Mouse (Mus musculus): ENCODE measurements at regions not wholly inside any gene's neighbourhood (a gene's known extent, or its start where the extent isn't known, plus 50 kb on each side); places are given as distances from the start of the nearest gene placed in this dataset.

- TF ChIP-seq CTCF (IDR thresholded peaks at IDR 0.05; ENCODE audit: low read depth): no peak
- 54% methylated on average over 12 of the region's 12 CpGs for WGBS
- no peak overlapping the region for H3K4me3 ChIP-seq (ENCODE audit: low read depth, low read length)
- no peaks in the 10 kb centered on the region for H3K27me3 ChIP-seq (replicated peaks; ENCODE audit: control insufficient read depth, insufficient read depth, low read length)
- H3K36me3 ChIP-seq (ENCODE audit: control insufficient read depth, insufficient read depth): no peaks in the 10 kb centered on the region
- H3K27ac ChIP-seq (ENCODE audit: low read depth, low read length): no peak overlapping the region
- no peak for ATAC-seq
- no peak overlapping the region for H3K4me2 ChIP-seq (replicated peaks; ENCODE audit: low read depth)
- H3K9ac ChIP-seq (ENCODE audit: low read depth, low read length): no peak overlapping the region
- H3K4me1 ChIP-seq (replicated peaks; ENCODE audit: control insufficient read depth, insufficient read depth, low read length): no peaks in the 10 kb centered on the region
- H3K9me3 ChIP-seq (ENCODE audit: control insufficient read depth): no peaks in the 10 kb centered on the region
Observed at GRCm38 (mm10) chr12:68996740-68997139, 162.2 kb downstream of the Rps29 start.

- no peak for TF ChIP-seq CTCF (IDR thresholded peaks at IDR 0.05; ENCODE audit: low read depth)
- no peaks in the 10 kb centered on the region for H3K36me3 ChIP-seq (ENCODE audit: control insufficient read depth, insufficient read depth)
- 79% methylated on average over 4 of the region's 4 CpGs for WGBS
- no peak overlapping the region for H3K4me2 ChIP-seq (replicated peaks; ENCODE audit: low read depth)
- no peaks in the 10 kb centered on the region for H3K27me3 ChIP-seq (replicated peaks; ENCODE audit: control insufficient read depth, insufficient read depth, low read length)
- no peak overlapping the region for H3K4me3 ChIP-seq (ENCODE audit: low read depth, low read length)
- no peaks in the 10 kb centered on the region for H3K9me3 ChIP-seq (ENCODE audit: control insufficient read depth)
- no peak overlapping the region for H3K27ac ChIP-seq (ENCODE audit: low read depth, low read length)
- no peaks in the 10 kb centered on the region for H3K4me1 ChIP-seq (replicated peaks; ENCODE audit: control insufficient read depth, insufficient read depth, low read length)
- H3K9ac ChIP-seq (ENCODE audit: low read depth, low read length): no peak overlapping the region
- ATAC-seq: no peak
Observed at GRCm38 (mm10) chr12:68980640-68981039, 178.3 kb downstream of the Rps29 start.

GRCm38 (mm10) chr12:68980173-68980572 lies 178.8 kb downstream of the Rps29 start:
- no peak overlapping the region for H3K4me2 ChIP-seq (replicated peaks; ENCODE audit: low read depth)
- 46% methylated on average over 4 of the region's 4 CpGs for WGBS

GRCm38 (mm10) chr12:68979232-68979631 lies 179.8 kb downstream of the Rps29 start:
- Histone ChIP-seq H3K4me3 (ENCODE audit: low read depth, low read length) (no peak overlapping the region), H3K9me3 (ENCODE audit: control insufficient read depth) (no peaks in the 10 kb centered on the region), H3K27ac (ENCODE audit: low read depth, low read length) (no peak overlapping the region), H3K9ac (ENCODE audit: low read depth, low read length) (no peak overlapping the region), H3K4me1 (replicated peaks; ENCODE audit: control insufficient read depth, insufficient read depth, low read length) (no peaks in the 10 kb centered on the region), H3K4me2 (replicated peaks; ENCODE audit: low read depth) (no peak overlapping the region), H3K27me3 (replicated peaks; ENCODE audit: control insufficient read depth, insufficient read depth, low read length) (no peaks in the 10 kb centered on the region), H3K36me3 (ENCODE audit: control insufficient read depth, insufficient read depth) (no peaks in the 10 kb centered on the region)
- ATAC-seq: no peak
- WGBS: 60% methylated on average over 3 of the region's 3 CpGs
- TF ChIP-seq CTCF (IDR thresholded peaks at IDR 0.05; ENCODE audit: low read depth): no peak

More at GRCm38 (mm10) chr12:68980173-68980572, 178.8 kb downstream of the Rps29 start:
- H3K4me3 ChIP-seq (ENCODE audit: low read depth, low read length): no peak overlapping the region
- H3K27ac ChIP-seq (ENCODE audit: low read depth, low read length): no peak overlapping the region
- TF ChIP-seq CTCF (IDR thresholded peaks at IDR 0.05; ENCODE audit: low read depth): no peak
- no peaks in the 10 kb centered on the region for H3K9me3 ChIP-seq (ENCODE audit: control insufficient read depth)
- no peaks in the 10 kb centered on the region for H3K4me1 ChIP-seq (replicated peaks; ENCODE audit: control insufficient read depth, insufficient read depth, low read length)
- no peaks in the 10 kb centered on the region for H3K36me3 ChIP-seq (ENCODE audit: control insufficient read depth, insufficient read depth)
- no peak for ATAC-seq
- H3K27me3 ChIP-seq (replicated peaks; ENCODE audit: control insufficient read depth, insufficient read depth, low read length): no peaks in the 10 kb centered on the region
- no peak overlapping the region for H3K9ac ChIP-seq (ENCODE audit: low read depth, low read length)

- Histone ChIP-seq H3K27me3 (replicated peaks; ENCODE audit: control insufficient read depth, insufficient read depth, low read length) (no peaks in the 10 kb centered on the region), H3K4me2 (replicated peaks; ENCODE audit: low read depth) (no peak overlapping the region), H3K4me1 (replicated peaks; ENCODE audit: control insufficient read depth, insufficient read depth, low read length) (no peaks in the 10 kb centered on the region), H3K4me3 (ENCODE audit: low read depth, low read length) (no peak overlapping the region), H3K9ac (ENCODE audit: low read depth, low read length) (no peak overlapping the region), H3K9me3 (ENCODE audit: control insufficient read depth) (no peaks in the 10 kb centered on the region), H3K27ac (ENCODE audit: low read depth, low read length) (no peak overlapping the region), H3K36me3 (ENCODE audit: control insufficient read depth, insufficient read depth) (no peaks in the 10 kb centered on the region)
- ATAC-seq: no peak
- TF ChIP-seq CTCF (IDR thresholded peaks at IDR 0.05; ENCODE audit: low read depth): no peak
- WGBS: 65% methylated on average over 4 of the region's 4 CpGs
Observed at GRCm38 (mm10) chr12:68977276-68977675, 181.7 kb downstream of the Rps29 start.

GRCm38 (mm10) chr12:68947240-68947639 lies 211.7 kb downstream of the Rps29 start:
- no peak for ATAC-seq
- H3K4me1 ChIP-seq (replicated peaks; ENCODE audit: control insufficient read depth, insufficient read depth, low read length): no peaks in the 10 kb centered on the region
- H3K36me3 ChIP-seq (ENCODE audit: control insufficient read depth, insufficient read depth): no peaks in the 10 kb centered on the region
- no peak for TF ChIP-seq CTCF (IDR thresholded peaks at IDR 0.05; ENCODE audit: low read depth)
- H3K9ac ChIP-seq (ENCODE audit: low read depth, low read length): no peak overlapping the region
- H3K4me3 ChIP-seq (ENCODE audit: low read depth, low read length): no peak overlapping the region
- H3K9me3 ChIP-seq (ENCODE audit: control insufficient read depth): no peaks in the 10 kb centered on the region
- H3K4me2 ChIP-seq (replicated peaks; ENCODE audit: low read depth): no peak overlapping the region
- whole genome bisulfite sequencing: 77% methylated on average over 2 of the region's 2 CpGs
- H3K27me3 ChIP-seq (replicated peaks; ENCODE audit: control insufficient read depth, insufficient read depth, low read length): no peaks in the 10 kb centered on the region
- H3K27ac ChIP-seq (ENCODE audit: low read depth, low read length): no peak overlapping the region

GRCm38 (mm10) chr12:68910590-68910989 lies 248.4 kb downstream of the Rps29 start:
- ATAC-seq: no peak
- H3K27me3 ChIP-seq (replicated peaks; ENCODE audit: control insufficient read depth, insufficient read depth, low read length): no peaks in the 10 kb centered on the region
- 36% methylated on average over 6 of the region's 6 CpGs for WGBS
- H3K4me1 ChIP-seq (replicated peaks; ENCODE audit: control insufficient read depth, insufficient read depth, low read length): no peaks in the 10 kb centered on the region
- no peak overlapping the region for H3K9ac ChIP-seq (ENCODE audit: low read depth, low read length)
- H3K4me2 ChIP-seq (replicated peaks; ENCODE audit: low read depth): no peak overlapping the region
- no peak for TF ChIP-seq CTCF (IDR thresholded peaks at IDR 0.05; ENCODE audit: low read depth)
- H3K9me3 ChIP-seq (ENCODE audit: control insufficient read depth): no peaks in the 10 kb centered on the region
- no peaks in the 10 kb centered on the region for H3K36me3 ChIP-seq (ENCODE audit: control insufficient read depth, insufficient read depth)
- H3K4me3 ChIP-seq (ENCODE audit: low read depth, low read length): no peak overlapping the region
- H3K27ac ChIP-seq (ENCODE audit: low read depth, low read length): no peak overlapping the region

Measured in intestine, postnatal 0 days (tissue).